Mouse (Mus musculus) intestine, embryonic 15.5 days (tissue): ENCODE data around the gene Mtnr1a. TPM values are rescaled to one million over a fixed set of nuclear protein-coding genes. Genes with fewer than 3 reads are reported as not detected.
"Not testable (repeated sequence)": the region's sequence is repeated elsewhere in the genome, so short reads cannot be mapped to it uniquely, and the experiment has no call there.

Experiments used
- ATAC-seq: fragments of 200-750 bp; cut with Nextera tagmentation; 2 replicates; pipeline ENCODE4 v1.8.0; 2017; ENCODE audit warnings: moderate TSS enrichment, moderate library complexity
- H3K27ac ChIP-seq: fragments of 300-500 bp; sonication (generic); 2 replicates; pipeline ENCODE4 v1.5.1; 2015; ENCODE audit warnings: mild to moderate bottlenecking, inconsistent platforms
- H3K27me3 ChIP-seq: fragments of 300-500 bp; sonication (generic); replicated peaks from 2 replicates; pipeline ENCODE4 v1.6.1; 2015; ENCODE audit warnings: inconsistent platforms
- H3K36me3 ChIP-seq: fragments of 300-500 bp; sonication (generic); 2 replicates; pipeline ENCODE4 v1.6.1; 2015; ENCODE audit warnings: inconsistent platforms
- H3K4me1 ChIP-seq: fragments of 300-500 bp; sonication (generic); replicated peaks from 2 replicates; pipeline ENCODE4 v1.6.1; 2015; ENCODE audit warnings: inconsistent platforms
- H3K4me2 ChIP-seq: fragments of 300-500 bp; sonication (generic); replicated peaks from 2 replicates; pipeline ENCODE4 v1.6.1; 2015; ENCODE audit warnings: mild to moderate bottlenecking, inconsistent platforms
- H3K4me3 ChIP-seq: fragments of 300-500 bp; sonication (generic); replicated peaks from 2 replicates; pipeline ENCODE4 v1.5.1; 2015; ENCODE audit warnings: inconsistent platforms
- H3K9ac ChIP-seq: fragments of 300-500 bp; sonication (generic); 2 replicates; pipeline ENCODE4 v1.6.1; 2015; ENCODE audit warnings: inconsistent platforms
- H3K9me3 ChIP-seq: fragments of 300-500 bp; sonication (generic); 2 replicates; pipeline ENCODE4 v1.6.1; 2016; ENCODE audit warnings: inconsistent platforms
- WGBS: fragments of 180-500 bp; shearing (Covaris S2); methylation state at CpG from one replicate; pipeline ENCODE4 v1.1.7; 2015; 5-methylcytosine and 5-hydroxymethylcytosine counted together
- polyA plus RNA-seq: library from polyadenylated mRNA; unstranded; fragments of >200 nt; fragmentation: Nextera tagmentation; extraction: Ambion mirVana; gene quantifications from 2 replicates; pipeline ENCODE4 v1.2.1, GENCODE M21; 2015

The Mtnr1a gene
- polyA plus RNA-seq, 1 experiment from 2014 or later: 0.26 TPM

DNA sequence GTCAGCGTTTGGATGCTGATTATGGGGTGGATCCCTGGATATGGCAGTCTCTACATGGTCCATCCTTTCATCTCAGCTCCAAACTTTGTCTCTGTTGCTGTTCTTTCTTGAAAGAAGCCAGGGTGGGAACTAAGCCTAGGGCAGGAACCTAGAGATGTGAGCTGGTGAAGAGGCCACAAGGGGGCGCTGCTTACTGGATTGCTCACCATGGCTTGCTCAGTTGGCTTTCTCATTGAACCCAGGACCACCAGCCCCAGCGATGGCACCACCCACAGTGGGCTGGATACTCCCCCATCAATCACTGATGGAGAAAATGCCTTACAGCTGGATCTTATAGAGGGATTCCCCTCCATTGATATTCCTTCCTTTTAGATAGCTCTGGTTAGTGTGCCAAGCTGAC is 12.1 kb upstream of the Mtnr1a start:
- Histone ChIP-seq H3K36me3 (0 out of 2 replicates have a peak, but pooled peaks cover 10% of the 10 kb centered on the region), H3K4me1 (no peaks in the 10 kb centered on the region), H3K9me3 (no peaks in the 10 kb centered on the region), H3K4me2 (no peak overlapping the region), H3K27ac (no peak overlapping the region), H3K27me3 (no peaks in the 10 kb centered on the region), H3K9ac (no peak overlapping the region), H3K4me3 (no peak overlapping the region)
- ATAC-seq: no peak
- WGBS: 38% methylated on average over 3 of the region's 3 CpGs

DNA sequence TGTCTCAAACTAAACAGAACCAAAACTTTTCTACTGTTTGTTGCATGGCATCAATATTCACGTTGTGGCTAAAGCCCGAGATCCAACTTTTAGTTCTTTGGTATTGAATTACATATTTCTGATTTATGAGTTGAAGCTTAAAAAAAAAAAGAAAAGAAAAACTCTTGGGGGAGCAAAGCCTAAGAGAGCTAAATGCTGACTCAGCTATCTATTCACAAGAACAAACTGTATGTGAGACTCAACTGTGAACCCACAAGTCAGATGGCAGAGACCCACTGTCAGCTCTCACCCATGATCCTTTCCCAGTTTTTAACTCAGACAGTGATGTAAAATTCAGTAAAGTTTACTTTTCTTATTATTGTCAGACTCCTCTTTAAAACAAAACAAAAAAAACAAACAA is 8.9 kb upstream of the Mtnr1a start:
- Histone ChIP-seq H3K27me3 (no peaks in the 10 kb centered on the region), H3K9me3 (no peaks in the 10 kb centered on the region), H3K27ac (no peak overlapping the region), H3K9ac (no peak overlapping the region), H3K4me3 (no peak overlapping the region), H3K4me1 (no peaks in the 10 kb centered on the region), H3K4me2 (no peak overlapping the region), H3K36me3 (no peaks in the 10 kb centered on the region)
- 83% methylated on average over 2 of the region's 2 CpGs for WGBS
- ATAC-seq: no peak

DNA sequence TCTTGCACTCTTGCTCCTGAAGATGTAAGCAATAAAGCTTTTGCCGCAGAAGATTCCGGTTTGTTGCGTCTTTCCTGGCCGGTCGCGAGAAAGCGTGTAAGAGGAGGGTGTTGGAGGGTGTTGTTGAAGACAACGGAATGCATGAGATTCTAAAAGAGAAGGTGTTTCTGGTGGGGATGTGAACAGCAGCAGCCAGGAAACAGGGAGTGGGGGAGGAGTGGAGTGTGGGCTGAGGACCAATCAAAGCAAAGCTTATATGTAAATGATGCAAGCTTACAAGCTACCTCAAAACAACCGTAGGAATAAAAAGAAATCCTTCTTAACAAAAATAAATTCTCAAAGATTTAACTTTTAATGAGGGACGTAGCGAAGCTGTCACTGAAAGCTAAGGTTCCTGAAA is 6.6 kb upstream of the Mtnr1a start:
- Histone ChIP-seq H3K4me3 (no peak overlapping the region), H3K9me3 (no peaks in the 10 kb centered on the region), H3K27ac (no peak overlapping the region), H3K36me3 (no peaks in the 10 kb centered on the region), H3K27me3 (no peaks in the 10 kb centered on the region), H3K4me2 (no peak overlapping the region), H3K4me1 (no peaks in the 10 kb centered on the region), H3K9ac (no peak overlapping the region)
- 87% methylated on average over 11 of the region's 11 CpGs for WGBS
- no peak for ATAC-seq

DNA sequence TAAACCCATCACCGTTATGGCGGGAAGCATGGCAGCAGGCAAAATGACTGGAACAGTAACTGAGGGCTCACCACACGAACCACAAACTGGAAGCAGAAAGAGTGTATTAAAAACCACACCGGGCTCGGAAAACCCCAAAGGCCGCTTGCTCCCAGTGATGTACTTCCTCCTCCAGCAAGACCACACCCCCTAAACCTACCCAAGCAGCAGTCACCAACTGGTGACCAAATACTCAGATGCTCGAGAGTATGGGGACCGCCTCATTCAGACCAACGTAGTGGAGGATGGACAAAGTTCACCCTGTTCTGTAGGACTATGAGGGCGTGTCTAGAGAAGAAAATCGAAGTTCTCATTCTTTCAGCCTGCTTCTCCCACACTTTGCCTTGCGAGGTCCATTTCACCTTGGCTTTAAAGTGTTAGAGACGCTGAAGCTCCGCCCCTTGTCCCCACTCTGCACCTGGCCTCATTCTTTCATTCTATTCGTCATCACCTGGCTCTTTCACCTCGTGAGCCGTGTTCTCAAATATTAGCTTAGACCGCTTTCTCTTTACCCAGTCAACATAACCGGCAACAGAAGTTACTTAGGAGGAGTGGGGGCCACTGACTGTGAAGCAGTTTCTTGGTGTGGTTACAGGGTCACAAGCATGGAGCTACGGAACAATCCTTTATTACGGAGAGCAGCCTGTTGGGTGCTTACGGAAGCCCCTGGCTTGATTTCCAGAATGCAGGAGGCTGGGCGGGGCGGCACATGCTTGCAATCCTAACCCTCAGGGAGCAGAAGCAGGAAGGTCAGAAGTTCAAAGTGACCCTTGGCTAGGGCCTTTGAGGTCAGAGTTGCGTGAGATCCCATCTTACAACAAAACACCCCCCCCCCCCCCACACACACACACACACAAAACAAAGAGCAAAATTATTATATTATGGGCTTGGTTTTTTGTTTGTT is 5.7 kb upstream of the Mtnr1a start:
- Histone ChIP-seq H3K36me3 (no peaks in the 10 kb centered on the region), H3K4me2 (peak overlapping the region; percentile 35), H3K9ac (no peak overlapping the region), H3K4me3 (peak overlapping the region; percentile 18), H3K9me3 (no peaks in the 10 kb centered on the region), H3K4me1 (no peaks in the 10 kb centered on the region), H3K27ac (peak overlapping the region; percentile 65), H3K27me3 (no peaks in the 10 kb centered on the region)
- ATAC-seq: peak; percentile 93
- 62% methylated on average over 25 of the region's 25 CpGs for WGBS

DNA sequence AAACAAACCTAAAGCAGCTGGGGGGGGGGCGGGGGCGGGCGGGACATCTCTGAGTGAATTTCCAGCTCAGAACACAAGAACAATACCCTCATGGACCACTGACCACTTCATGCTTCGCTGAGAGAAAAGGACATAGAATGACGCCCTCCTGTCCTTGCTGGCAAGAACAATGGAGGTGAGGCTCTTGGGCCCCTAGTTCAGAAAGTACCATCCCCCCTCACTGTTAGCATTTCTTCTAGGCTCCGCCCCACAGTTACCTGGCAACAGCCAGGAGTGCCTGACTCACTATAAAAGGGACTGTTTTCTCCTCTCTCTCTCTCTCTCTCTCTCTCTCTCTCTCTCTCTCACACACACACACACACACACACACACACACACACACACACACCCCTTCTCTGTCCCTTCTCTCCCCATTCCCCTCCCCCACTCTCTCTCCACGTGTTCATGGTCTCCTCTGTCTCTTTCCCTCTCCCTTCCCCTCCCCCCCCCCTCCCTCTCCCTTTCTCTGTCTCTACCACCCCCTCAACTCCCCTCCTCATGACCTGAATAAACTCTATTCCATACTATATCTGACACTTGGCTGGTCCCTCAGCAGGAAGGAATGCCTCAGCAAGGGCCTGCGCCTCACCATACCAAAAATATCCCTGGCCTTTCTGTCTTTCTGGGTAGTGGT is 4.6 kb upstream of the Mtnr1a start:
- no peaks in the 10 kb centered on the region for H3K9me3 ChIP-seq
- no peak overlapping the region for H3K27ac ChIP-seq
- H3K27me3 ChIP-seq: no peaks in the 10 kb centered on the region
- no peak overlapping the region for H3K4me2 ChIP-seq
- WGBS: 40% methylated on average over 8 of the region's 8 CpGs
- 0 out of 2 replicates have a peak, but pooled peaks cover 4% of the 10 kb centered on the region for H3K4me1 ChIP-seq
- H3K36me3 ChIP-seq: no peaks in the 10 kb centered on the region
- 0 out of 2 replicates have a peak, but pooled peaks have one; percentile 18 for ATAC-seq
- H3K4me3 ChIP-seq: no peak overlapping the region
- no peak overlapping the region for H3K9ac ChIP-seq

DNA sequence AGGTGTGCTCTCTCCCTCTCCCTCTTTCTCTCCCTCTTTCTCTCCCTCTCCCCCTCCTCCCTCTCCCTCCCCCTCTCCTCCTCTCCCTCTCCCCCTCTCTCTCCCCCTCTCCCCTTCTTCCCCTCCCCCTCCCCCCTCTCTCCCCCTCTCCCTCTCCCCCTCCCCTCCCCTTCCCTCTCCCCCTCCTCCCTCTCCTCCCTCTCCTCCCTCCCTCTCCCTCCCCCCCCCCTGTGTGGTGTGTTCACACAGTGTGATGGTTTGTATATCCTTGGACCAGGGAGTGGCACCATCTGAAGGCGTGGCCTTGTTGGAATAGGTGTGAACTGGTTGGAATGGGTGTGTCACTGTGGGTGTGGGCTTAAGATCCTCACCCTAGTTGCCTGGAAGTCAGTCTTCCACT is 3.5 kb upstream of the Mtnr1a start:
- H3K4me2 ChIP-seq, H3K36me3 ChIP-seq, ATAC-seq, H3K9me3 ChIP-seq, H3K4me1 ChIP-seq, H3K4me3 ChIP-seq, H3K27ac ChIP-seq, H3K27me3 ChIP-seq, H3K9ac ChIP-seq: not testable (repeated sequence)
- WGBS: no CpG with 5 or more reads among the region's 1 CpGs

DNA sequence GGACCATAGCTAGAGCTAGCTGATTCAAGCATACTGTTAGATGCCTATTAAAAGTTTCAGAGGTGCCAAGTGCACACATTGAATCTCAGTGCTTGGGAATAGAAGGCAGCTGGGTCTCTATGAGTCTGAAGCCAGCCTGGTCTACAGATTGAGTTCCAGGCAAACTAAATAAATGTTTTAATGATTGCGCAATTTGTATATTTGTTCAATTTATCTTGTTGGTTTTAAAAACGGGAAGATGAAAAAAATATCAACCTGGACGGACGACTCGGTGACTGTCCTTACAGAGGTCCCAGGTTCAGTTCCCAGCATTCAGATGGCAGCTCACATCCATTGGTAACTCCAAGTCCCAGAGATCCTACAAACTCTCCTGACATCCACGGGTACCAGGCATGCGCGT is 2.0 kb downstream of the Mtnr1a start:
- Histone ChIP-seq H3K36me3 (no peaks in the 10 kb centered on the region), H3K9ac (no peak overlapping the region), H3K4me2 (no peak overlapping the region), H3K27me3 (no peaks in the 10 kb centered on the region), H3K27ac (no peak overlapping the region), H3K4me1 (0 out of 2 replicates have a peak, but pooled peaks cover 4% of the 10 kb centered on the region), H3K9me3 (no peaks in the 10 kb centered on the region), H3K4me3 (no peak overlapping the region)
- ATAC-seq: no peak
- 88% methylated on average over 8 of the region's 8 CpGs for WGBS

DNA sequence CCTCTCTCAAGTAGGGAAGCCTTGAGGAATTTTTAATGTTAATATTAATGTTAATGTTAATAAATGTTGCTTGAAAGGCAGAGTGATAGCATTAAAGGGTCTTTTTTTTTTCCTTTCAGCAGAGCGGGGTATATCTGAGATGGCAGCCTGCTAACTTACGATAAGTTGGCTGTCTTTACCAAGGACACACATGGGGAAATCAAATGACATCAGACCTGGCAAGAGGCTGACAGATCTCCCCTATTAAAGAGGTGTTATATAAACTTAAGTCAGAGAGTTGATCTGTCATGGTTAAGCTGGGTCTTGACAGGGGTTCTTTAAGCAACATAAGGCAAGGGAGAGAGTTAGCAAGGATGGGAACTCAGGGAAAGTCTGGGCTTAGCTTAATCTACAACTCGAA is 11.9 kb downstream of the Mtnr1a start:
- Histone ChIP-seq H3K4me3 (no peak overlapping the region), H3K36me3 (no peaks in the 10 kb centered on the region), H3K4me2 (no peak overlapping the region), H3K27me3 (no peaks in the 10 kb centered on the region), H3K27ac (no peak overlapping the region), H3K4me1 (no peaks in the 10 kb centered on the region), H3K9ac (no peak overlapping the region), H3K9me3 (no peaks in the 10 kb centered on the region)
- 76% methylated on average over 3 of the region's 3 CpGs for WGBS
- no peak for ATAC-seq

DNA sequence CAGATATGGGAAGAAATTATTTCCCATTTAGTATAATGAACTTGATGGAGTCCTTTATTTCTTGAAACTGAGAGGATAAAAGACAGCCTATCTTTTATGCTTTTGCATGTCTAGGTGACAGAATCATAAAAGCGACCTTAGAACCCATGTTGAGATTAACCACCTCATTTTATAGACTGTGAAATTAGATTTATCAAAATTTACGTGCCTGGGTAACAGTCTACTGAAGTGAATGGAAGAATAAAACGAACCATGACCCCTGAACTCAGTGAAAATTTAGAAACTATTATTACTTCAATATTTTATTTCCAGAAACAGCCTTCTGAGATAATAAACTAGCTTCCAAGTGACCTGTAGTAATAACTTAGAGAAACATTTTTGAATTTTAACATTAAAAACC is 24.7 kb downstream of the Mtnr1a start:
- Histone ChIP-seq H3K36me3 (no peaks in the 10 kb centered on the region), H3K27ac (no peak overlapping the region)
- 58% methylated on average over 3 of the region's 3 CpGs for WGBS

DNA sequence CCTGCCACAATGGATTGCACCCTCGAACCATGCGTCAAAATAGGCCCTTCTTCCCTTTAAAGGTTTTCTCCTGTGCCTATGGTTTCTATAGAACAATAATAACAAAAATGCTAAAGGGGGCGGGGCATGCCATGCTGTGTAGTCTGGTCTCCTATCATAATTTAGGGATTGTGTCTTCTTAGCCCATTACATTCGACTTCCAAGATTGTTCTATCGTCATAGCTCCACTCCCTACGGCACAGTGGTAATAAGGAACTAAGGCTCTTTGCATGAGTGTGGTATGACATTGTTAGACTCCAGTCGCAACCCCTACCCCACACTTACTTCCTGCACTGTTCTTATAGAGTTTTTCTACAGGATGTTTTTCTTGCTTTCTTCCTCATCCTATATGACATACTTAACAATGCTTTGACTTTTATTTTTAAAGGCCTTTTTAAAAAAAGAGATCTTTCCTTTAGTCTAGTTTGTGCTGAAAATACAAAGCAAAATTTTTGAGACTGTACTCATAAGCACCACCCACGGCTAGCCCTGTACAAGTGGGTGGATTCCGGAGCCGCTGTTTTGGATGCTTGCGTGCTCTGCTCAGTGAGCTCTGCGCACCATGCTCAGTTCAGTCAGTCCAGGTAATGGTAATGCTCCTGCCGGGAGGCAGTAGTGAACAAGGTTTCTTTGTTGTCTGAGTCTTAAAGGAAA is 40.6 kb downstream of the Mtnr1a start:
- Histone ChIP-seq H3K36me3 (no peaks in the 10 kb centered on the region), H3K27me3 (no peaks in the 10 kb centered on the region), H3K9ac (no peak overlapping the region), H3K27ac (no peak overlapping the region), H3K9me3 (no peaks in the 10 kb centered on the region), H3K4me3 (peak overlapping the region; percentile 14; the same call in 1 of the 2 replicates), H3K4me2 (peak overlapping the region; percentile 44), H3K4me1 (no peaks in the 10 kb centered on the region)
- WGBS: 21% methylated on average over 13 of the region's 13 CpGs
- ATAC-seq: peak; percentile 80

More for the DNA sequence above, 24.7 kb downstream of the Mtnr1a start:
- Histone ChIP-seq H3K9ac (no peak overlapping the region), H3K9me3 (no peaks in the 10 kb centered on the region), H3K4me1 (no peaks in the 10 kb centered on the region), H3K4me2 (no peak overlapping the region), H3K27me3 (no peaks in the 10 kb centered on the region), H3K4me3 (no peak overlapping the region)
- ATAC-seq: peak; percentile 77

DNA sequence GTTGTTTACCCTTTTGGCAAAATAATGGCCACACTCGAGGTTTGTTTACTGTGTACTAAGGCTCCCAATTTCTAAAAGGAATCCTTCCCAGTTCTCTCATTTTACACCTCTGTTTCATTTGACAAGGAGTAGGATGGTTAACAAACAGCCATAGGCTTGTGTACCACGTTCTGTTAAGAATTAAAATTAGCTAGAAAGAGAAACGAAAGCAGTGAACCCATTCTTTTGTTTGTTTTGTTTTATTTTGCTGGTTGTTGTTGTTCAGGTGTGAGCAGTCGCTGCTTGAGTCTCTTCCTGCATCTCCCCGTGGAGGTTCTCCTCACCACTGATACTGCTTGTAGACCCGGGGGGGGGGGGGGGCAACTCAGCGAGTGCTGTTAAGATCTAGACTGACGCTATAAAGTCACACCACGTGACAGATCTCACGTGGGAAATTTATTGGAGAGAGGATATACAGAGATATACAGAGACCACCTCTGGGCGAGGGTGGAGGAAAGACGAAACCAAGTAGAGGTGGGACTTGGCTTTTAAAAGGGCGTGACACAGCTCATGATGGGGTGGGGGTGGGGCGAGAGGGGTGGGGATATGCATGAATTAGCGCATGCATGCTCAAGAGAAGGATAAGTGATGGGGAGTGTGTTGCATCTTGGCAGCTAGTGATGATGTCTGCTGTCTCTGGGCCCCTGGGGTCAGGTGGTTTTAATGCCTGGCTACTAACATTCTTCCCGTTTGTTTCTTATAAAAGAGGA is 41.3 kb downstream of the Mtnr1a start:
- Histone ChIP-seq H3K4me3 (peak overlapping the region; percentile 14; the same call in 1 of the 2 replicates), H3K27me3 (no peaks in the 10 kb centered on the region), H3K4me2 (peak overlapping the region; percentile 44), H3K9ac (no peak overlapping the region), H3K4me1 (no peaks in the 10 kb centered on the region), H3K9me3 (no peaks in the 10 kb centered on the region), H3K36me3 (no peaks in the 10 kb centered on the region), H3K27ac (no peak overlapping the region)
- 5% methylated on average over 16 of the region's 16 CpGs for WGBS
- ATAC-seq: peak; percentile 45

DNA sequence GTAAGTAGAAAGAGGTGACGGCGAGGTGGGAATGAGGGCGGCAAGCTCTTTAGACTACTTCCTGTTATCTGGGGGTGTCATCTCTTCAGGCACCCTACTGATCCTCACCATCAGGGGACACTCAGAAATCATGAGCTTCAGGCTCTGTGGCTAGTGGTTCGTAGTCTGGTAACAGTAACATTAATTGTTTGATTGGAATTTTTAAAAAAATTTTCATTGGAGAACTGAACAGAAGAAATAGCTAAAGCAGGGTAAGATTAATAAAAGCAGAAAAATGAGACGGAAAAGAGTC is 41.8 kb downstream of the Mtnr1a start:
- 32% methylated on average over 5 of the region's 5 CpGs for WGBS
- Histone ChIP-seq H3K9me3 (no peaks in the 10 kb centered on the region), H3K36me3 (no peaks in the 10 kb centered on the region), H3K27ac (no peak overlapping the region), H3K9ac (no peak overlapping the region), H3K27me3 (no peaks in the 10 kb centered on the region), H3K4me2 (peak overlapping the region; percentile 44), H3K4me3 (no peak overlapping the region), H3K4me1 (no peaks in the 10 kb centered on the region)
- no peak; the same call in 1 of the 2 replicates for ATAC-seq
